Mouse (Mus musculus) heart, embryonic 16.5 days (tissue): ENCODE results near the gene Cdipt. TPM values are rescaled to one million over a fixed set of nuclear protein-coding genes. Genes with fewer than 3 reads are reported as not detected.

Experiments
- ATAC-seq: fragments of 200-750 bp; cut with Nextera tagmentation; replicated peaks from 2 replicates; pipeline ENCODE4 v1.8.0; 2017; ENCODE audit warnings: moderate number of reproducible peaks; ENCODE audit not compliant: insufficient read depth, low FRiP score; ENCODE audit errors: extremely low read depth
- H3K27ac ChIP-seq: fragments of 300-500 bp; sonication (generic); 2 replicates; pipeline ENCODE4 v1.5.1; 2014; ENCODE audit warnings: mild to moderate bottlenecking, low read length, control low read depth, moderate library complexity
- H3K27me3 ChIP-seq: fragments of 300-500 bp; sonication (generic); 2 replicates; pipeline ENCODE4 v1.6.1; 2014; ENCODE audit warnings: low read length, mixed read lengths; ENCODE audit not compliant: control insufficient read depth, insufficient read depth
- H3K36me3 ChIP-seq: fragments of 300-500 bp; sonication (generic); 2 replicates; pipeline ENCODE4 v1.6.1; 2014; ENCODE audit not compliant: control insufficient read depth, insufficient read depth
- H3K4me1 ChIP-seq: fragments of 300-500 bp; sonication (generic); 2 replicates; pipeline ENCODE4 v1.6.1; 2014; ENCODE audit warnings: low read length, mixed read lengths; ENCODE audit not compliant: control insufficient read depth, insufficient read depth
- H3K4me2 ChIP-seq: fragments of 300-500 bp; sonication (generic); 2 replicates; pipeline ENCODE4 v1.6.1; 2014; ENCODE audit warnings: low read depth, mild to moderate bottlenecking, control low read depth, low read length
- H3K4me3 ChIP-seq: fragments of 300-500 bp; sonication (generic); 2 replicates; pipeline ENCODE4 v1.5.1; 2014; ENCODE audit warnings: mild to moderate bottlenecking, control low read depth, low read length
- H3K9ac ChIP-seq: fragments of 300-500 bp; sonication (generic); 2 replicates; pipeline ENCODE4 v1.6.1; 2014; ENCODE audit warnings: low read length, control low read depth
- H3K9me3 ChIP-seq: fragments of 300-500 bp; sonication (generic); replicated peaks from 2 replicates; pipeline ENCODE4 v1.6.1; 2016; ENCODE audit warnings: low read length; ENCODE audit not compliant: control insufficient read depth
- WGBS: fragments of 180-500 bp; shearing (Covaris S2); extraction: QIAGEN DNeasy Blood & Tissue Kit; methylation state at CpG from one replicate; pipeline ENCODE4 v1.1.7; 2014; 5-methylcytosine and 5-hydroxymethylcytosine counted together
- polyA plus RNA-seq: library from polyadenylated mRNA; unstranded; fragments of >200 nt; fragmentation: Nextera tagmentation; extraction: Ambion mirVana; gene quantifications from 2 replicates; pipeline ENCODE4 v1.2.1, GENCODE M21; 2015

Gene Cdipt
- polyA plus RNA-seq, 1 experiment from 2014 or later, result 85.1 TPM

- H3K9ac ChIP-seq, result no peak overlapping the region
- peaks cover 11% of the 10 kb centered on the region; the same call in 1 of the 2 replicates for H3K36me3 ChIP-seq
- no peaks in the 10 kb centered on the region for H3K9me3 ChIP-seq
- peak overlapping the region; percentile 72 for H3K4me3 ChIP-seq
- 88% methylated on average over 6 of the region's 6 CpGs for WGBS
- H3K27me3 ChIP-seq, result no peaks in the 10 kb centered on the region
- peak overlapping the region; percentile 83; the same call in 1 of the 2 replicates for H3K4me2 ChIP-seq
- ATAC-seq, result no peak
- no peak overlapping the region for H3K27ac ChIP-seq
- peaks cover 38% of the 10 kb centered on the region for H3K4me1 ChIP-seq
Observed at GRCm38 (mm10) chr7:127013385-127013784, 37.7 kb downstream of the Cdipt start.

DNA sequence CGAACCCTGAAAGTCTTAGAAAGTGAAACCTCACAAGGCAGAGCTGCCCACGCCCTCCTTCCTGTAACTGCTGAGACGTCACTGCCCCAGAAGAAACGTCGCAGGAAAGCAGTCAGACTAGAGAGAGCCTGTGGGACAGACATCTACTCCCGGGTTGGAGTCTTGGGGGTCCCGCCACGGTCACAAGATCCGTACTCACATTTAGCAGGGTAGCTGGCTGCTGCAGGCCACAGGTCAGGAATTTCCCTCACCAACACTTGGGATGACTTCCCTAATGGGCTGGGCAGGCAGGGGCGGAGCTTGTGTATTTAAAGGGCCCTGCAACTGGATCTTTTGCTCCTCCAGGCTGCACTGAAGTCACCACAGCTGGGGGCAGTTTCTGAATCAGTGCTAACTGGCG is 38.6 kb downstream of the Cdipt start, which contains the start of gene Mvp:
TSS of gene Mvp (minus strand) at position 302 of the 400 bp plus-strand sequence.
- Histone ChIP-seq H3K27me3 (no peaks in the 10 kb centered on the region), H3K27ac (peak within 1 kb of the TSS; percentile 99), H3K4me2 (peak within 1 kb of the TSS; percentile 83), H3K4me1 (peaks cover 33% of the 10 kb centered on the region), H3K9me3 (no peaks in the 10 kb centered on the region), H3K36me3 (peaks cover 11% of the 10 kb centered on the region; the same call in 1 of the 2 replicates), H3K9ac (peak within 1 kb of the TSS; percentile 64), H3K4me3 (peak within 1 kb of the TSS; percentile 72)
- ATAC-seq, result no peak
- WGBS, result 21% methylated on average over 11 of the region's 11 CpGs

- Histone ChIP-seq H3K4me3 (no peak overlapping the region), H3K4me1 (peaks cover 33% of the 10 kb centered on the region), H3K27ac (no peak overlapping the region; the same call in 1 of the 2 replicates), H3K4me2 (peak overlapping the region; percentile 83), H3K27me3 (no peaks in the 10 kb centered on the region), H3K9ac (no peak overlapping the region), H3K9me3 (no peaks in the 10 kb centered on the region), H3K36me3 (peaks cover 11% of the 10 kb centered on the region; the same call in 1 of the 2 replicates)
- WGBS, result 90% methylated on average over 12 of the region's 12 CpGs
- ATAC-seq, result no peak
Observed at GRCm38 (mm10) chr7:127014993-127015392, 39.3 kb downstream of the Cdipt start.

DNA sequence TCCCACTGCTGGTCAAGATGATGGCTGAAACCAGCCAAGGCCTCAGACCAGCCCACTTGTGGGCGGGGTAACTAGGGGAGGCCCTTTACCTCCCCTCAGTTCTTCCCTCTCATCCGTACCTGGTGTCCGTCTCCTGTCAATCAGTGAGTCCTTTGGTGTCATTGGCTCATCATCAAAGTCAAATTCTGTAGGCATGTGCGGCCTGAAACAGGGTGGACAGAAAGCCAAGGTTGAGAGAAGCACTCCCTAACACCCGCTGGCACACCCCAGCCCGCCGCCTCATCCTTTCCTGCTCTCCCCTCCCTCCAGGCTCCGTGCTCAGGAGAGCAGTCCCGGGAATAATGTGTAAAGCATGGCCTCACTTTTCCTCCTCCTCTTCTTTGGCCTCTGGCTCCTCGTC is 40.4 kb downstream of the Cdipt start:
- ATAC-seq, result peak; percentile 12; the same call in 1 of the 2 replicates
- peak overlapping the region; percentile 99 for H3K27ac ChIP-seq
- no peaks in the 10 kb centered on the region for H3K9me3 ChIP-seq
- peak overlapping the region; percentile 89 for H3K4me3 ChIP-seq
- peaks cover 11% of the 10 kb centered on the region; the same call in 1 of the 2 replicates for H3K36me3 ChIP-seq
- H3K27me3 ChIP-seq, result no peaks in the 10 kb centered on the region
- 1% methylated on average over 10 of the region's 10 CpGs for WGBS
- peak overlapping the region; percentile 96 for H3K9ac ChIP-seq
- H3K4me2 ChIP-seq, result peak overlapping the region; percentile 83
- peaks cover 42% of the 10 kb centered on the region for H3K4me1 ChIP-seq

DNA sequence TGATC is 40.6 kb downstream of the Cdipt start, which contains the start of gene Pagr1b:
TSS of gene Pagr1b (minus strand) at position 4 of the 5 bp plus-strand sequence.
- Histone ChIP-seq H3K27ac (peak within 1 kb of the TSS; percentile 99), H3K9me3 (no peaks in the 10 kb centered on the region), H3K36me3 (peaks cover 11% of the 10 kb centered on the region; the same call in 1 of the 2 replicates), H3K4me1 (peaks cover 44% of the 10 kb centered on the region), H3K4me2 (peak within 1 kb of the TSS; percentile 83), H3K27me3 (no peaks in the 10 kb centered on the region), H3K9ac (peak within 1 kb of the TSS; percentile 96), H3K4me3 (peak within 1 kb of the TSS; percentile 89)
- ATAC-seq, result no peak

DNA sequence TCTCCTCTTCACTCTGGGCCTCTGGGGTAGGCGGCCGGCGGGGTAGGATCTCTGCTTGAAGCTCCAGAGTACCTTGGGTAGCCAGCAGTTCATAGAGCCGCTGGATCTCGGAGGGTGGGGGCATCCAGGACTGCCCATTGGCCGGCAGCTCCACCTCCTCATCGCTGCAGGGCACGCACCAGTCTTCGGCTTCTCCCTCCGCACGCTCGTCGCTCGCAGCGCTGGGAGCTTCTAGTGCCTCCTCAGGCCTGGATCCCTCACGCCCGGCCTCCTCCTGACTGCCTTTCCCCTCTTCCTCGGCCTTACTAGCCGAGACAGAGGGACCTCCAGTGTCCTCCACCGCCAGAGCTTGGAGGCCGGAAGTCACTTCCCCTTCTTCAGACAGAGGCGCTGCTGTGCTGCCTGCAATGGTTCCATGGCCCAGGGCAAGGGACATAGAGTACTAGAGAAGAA is 40.8 kb downstream of the Cdipt start:
- peak overlapping the region; percentile 99 for H3K27ac ChIP-seq
- H3K4me2 ChIP-seq, result peak overlapping the region; percentile 83
- no peaks in the 10 kb centered on the region for H3K9me3 ChIP-seq
- H3K36me3 ChIP-seq, result peaks cover 11% of the 10 kb centered on the region; the same call in 1 of the 2 replicates
- under 1% methylated on average over 22 of the region's 22 CpGs for WGBS
- peak overlapping the region; percentile 89 for H3K4me3 ChIP-seq
- ATAC-seq, result peak; percentile 49
- H3K27me3 ChIP-seq, result no peaks in the 10 kb centered on the region
- H3K4me1 ChIP-seq, result peaks cover 46% of the 10 kb centered on the region
- H3K9ac ChIP-seq, result peak overlapping the region; percentile 96

- Histone ChIP-seq H3K4me1 (peaks cover 54% of the 10 kb centered on the region), H3K4me3 (peak within 1 kb of the TSS; percentile 89), H3K4me2 (peak within 1 kb of the TSS; percentile 83), H3K9me3 (no peaks in the 10 kb centered on the region), H3K9ac (peak within 1 kb of the TSS; percentile 96), H3K36me3 (peaks cover 13% of the 10 kb centered on the region; the same call in 1 of the 2 replicates), H3K27me3 (no peaks in the 10 kb centered on the region), H3K27ac (peak within 1 kb of the TSS; percentile 99)
- WGBS, result 3% methylated on average over 39 of the region's 39 CpGs
- ATAC-seq, result peak; percentile 84
Observed at GRCm38 (mm10) chr7:127016971-127017949, 41.5 kb downstream of the Cdipt start, which contains the start of gene Pagr1a. TSS of gene Pagr1a (minus strand) at chr7:127017352.

GRCm38 (mm10) chr7:127017950-127018345 is 42.2 kb downstream of the Cdipt start:
- ATAC-seq, result no peak
- H3K4me1 ChIP-seq, result peaks cover 58% of the 10 kb centered on the region
- H3K36me3 ChIP-seq, result peaks cover 20% of the 10 kb centered on the region
- no peaks in the 10 kb centered on the region for H3K9me3 ChIP-seq
- WGBS, result 42% methylated on average over 6 of the region's 6 CpGs
- H3K27ac ChIP-seq, result peak overlapping the region; percentile 99
- H3K4me3 ChIP-seq, result no peak overlapping the region
- no peaks in the 10 kb centered on the region for H3K27me3 ChIP-seq
- peak overlapping the region; percentile 46; the same call in 1 of the 2 replicates for H3K9ac ChIP-seq
- no peak overlapping the region for H3K4me2 ChIP-seq
